Mouse (Mus musculus) spleen, adult 2 months (tissue): ENCODE results near the gene Efcab7. TPM values are rescaled to one million over a fixed set of nuclear protein-coding genes. Genes with fewer than 3 reads are reported as not detected.

ENCODE experiments used
- DNase-seq, 2 experiments: peaks; one replicate each; pipeline versions ENCODE4 v3.0.0 to v3.0.0-alpha.2; 2012 to 2021; ENCODE audit warnings: low spot score in 2 of 2, low read depth in 1 of 2
- H3K27ac ChIP-seq: fragments of 200-500 bp; 2 replicates; pipeline ENCODE4 v1.5.1; 2012; ENCODE audit warnings: low read length, inconsistent platforms; ENCODE audit not compliant: insufficient read depth
- H3K27me3 ChIP-seq: fragments of 200-500 bp; 2 replicates; pipeline ENCODE4 v1.6.1; 2012; ENCODE audit warnings: mild to moderate bottlenecking, moderate library complexity, low read length, inconsistent platforms; ENCODE audit not compliant: control insufficient read depth, insufficient read depth
- H3K36me3 ChIP-seq: fragments of 200-500 bp; 2 replicates; pipeline ENCODE4 v1.6.1; 2012; ENCODE audit warnings: mild to moderate bottlenecking, low read length, inconsistent platforms; ENCODE audit not compliant: control insufficient read depth, insufficient read depth
- H3K4me1 ChIP-seq: fragments of 200-500 bp; 2 replicates; pipeline ENCODE4 v1.6.1; 2011; ENCODE audit warnings: inconsistent platforms; ENCODE audit not compliant: control insufficient read depth, insufficient read depth, insufficient read length
- H3K4me3 ChIP-seq: fragments of 200-500 bp; 2 replicates; pipeline ENCODE4 v1.5.1; 2011; ENCODE audit warnings: mild to moderate bottlenecking, inconsistent platforms; ENCODE audit not compliant: insufficient read depth, insufficient read length; ENCODE audit errors: extremely low read depth
- CTCF ChIP-seq: fragments of 200-500 bp; IDR thresholded peaks from 2 replicates; pipeline ENCODE4 v1.5.1; 2011; ENCODE audit warnings: mild to moderate bottlenecking, inconsistent platforms; ENCODE audit not compliant: insufficient read depth, insufficient read length, insufficient replicate concordance; ENCODE audit errors: extremely low read depth
- POLR2A ChIP-seq: fragments of 200-500 bp; IDR thresholded peaks from 2 replicates; pipeline ENCODE4 v1.6.1; 2011; ENCODE audit warnings: low read depth, low read length, inconsistent platforms
- WGBS: fragments of 180-500 bp; shearing (Covaris S2); methylation state at CpG from one replicate; pipeline ENCODE4 v1.1.7; 2018; 5-methylcytosine and 5-hydroxymethylcytosine counted together
- polyA plus RNA-seq: library from polyadenylated mRNA; depleted of rRNA; stranded (reverse); fragments of >200 nt; gene quantifications from 2 replicates; pipeline ENCODE4 v1.2.3, GENCODE M21; 2012; rRNA removed

Gene Efcab7
- polyA plus RNA-seq, 1 experiment = 1.6 TPM

DNA sequence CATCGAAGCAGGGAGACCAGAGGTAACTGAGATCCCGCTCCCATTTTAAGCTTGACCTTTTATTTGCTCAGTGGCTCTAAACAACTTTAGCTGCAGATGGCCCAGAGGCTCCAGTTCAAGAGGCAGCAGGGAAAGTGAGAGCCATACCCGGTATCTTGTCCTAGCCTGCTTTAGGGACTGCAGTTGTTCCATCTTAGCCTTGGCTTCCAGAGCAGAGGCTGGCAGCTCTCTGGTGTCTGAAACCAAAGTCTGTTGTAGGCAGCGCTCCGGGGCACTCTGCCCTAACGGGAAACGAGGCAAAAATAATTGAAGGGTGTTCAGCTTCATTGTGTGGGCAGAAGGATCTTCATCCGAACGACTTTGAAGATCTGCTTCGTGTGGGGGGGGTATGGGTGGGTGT, 126.4 kb downstream of the Efcab7 start:
- no peaks in the 10 kb centered on the region for H3K4me1 ChIP-seq
- no peak for DNase-seq
- no peaks in the 10 kb centered on the region for H3K36me3 ChIP-seq
- H3K4me3 ChIP-seq = no peak overlapping the region
- WGBS = 91% methylated on average over 10 of the region's 10 CpGs
- TF ChIP-seq POLR2A (no peak), CTCF (no peak)
- no peak overlapping the region for H3K27ac ChIP-seq
- no peaks in the 10 kb centered on the region for H3K27me3 ChIP-seq

DNA sequence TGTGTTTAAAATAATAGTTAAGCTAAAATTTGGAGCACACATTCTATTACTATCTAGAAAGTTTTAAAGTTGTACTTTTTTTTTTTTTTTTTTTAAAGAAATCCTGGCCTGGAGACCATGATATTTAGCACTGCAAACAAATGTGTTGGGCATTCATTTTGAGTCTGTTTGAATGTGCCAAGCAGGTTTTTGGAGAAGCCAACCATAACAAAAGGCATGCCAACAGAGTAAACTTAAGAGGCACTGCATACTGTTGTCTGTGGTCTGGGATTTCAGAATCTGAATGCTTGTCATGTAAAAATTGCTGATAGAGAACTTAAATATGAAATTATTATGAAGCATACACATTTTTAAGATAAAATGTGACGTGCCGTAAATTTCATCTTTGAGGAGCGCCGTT, 128.2 kb downstream of the Efcab7 start:
- DNase-seq = no peak
- no peaks in the 10 kb centered on the region for H3K4me1 ChIP-seq
- WGBS = 93% methylated on average over 4 of the region's 4 CpGs

DNA sequence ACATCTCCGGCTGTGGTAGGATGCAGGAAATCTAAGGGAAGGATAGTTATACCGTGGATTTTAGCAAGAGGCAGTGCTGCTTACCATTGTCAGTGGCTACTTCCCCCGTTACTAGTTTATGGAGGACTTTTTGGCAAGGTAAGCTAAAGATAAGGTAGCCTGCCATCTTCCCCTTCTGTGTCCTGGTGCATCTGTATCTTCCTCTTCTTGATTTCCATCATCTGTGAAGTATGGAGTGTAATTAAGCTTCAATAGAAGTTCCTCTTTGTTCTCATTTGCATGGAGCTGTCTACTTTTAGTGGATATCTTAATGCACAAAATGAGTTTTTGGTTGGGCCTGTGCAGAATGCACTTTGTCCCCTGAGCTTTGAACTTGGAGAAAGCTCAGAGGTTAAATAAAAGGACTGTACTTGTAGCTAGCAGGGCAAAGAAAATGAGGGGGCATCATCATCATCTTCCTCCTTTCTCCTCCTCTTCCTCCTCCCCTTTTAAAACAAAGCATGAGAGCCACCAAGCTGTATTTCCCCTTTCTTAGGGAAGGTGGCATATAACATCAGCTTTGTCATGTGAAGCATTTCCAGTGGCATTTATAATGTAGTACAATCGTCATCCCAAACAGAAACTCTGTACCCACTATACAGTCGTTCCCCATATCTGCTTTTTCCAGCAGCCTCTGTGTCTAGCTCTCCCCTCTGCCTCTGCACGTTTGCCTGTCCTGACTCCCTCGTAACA, 129.3 kb downstream of the Efcab7 start:
- 62% methylated on average over 7 of the region's 7 CpGs for WGBS
- Histone ChIP-seq H3K4me3 (no peak overlapping the region), H3K36me3 (no peaks in the 10 kb centered on the region), H3K27ac (no peak overlapping the region), H3K4me1 (no peaks in the 10 kb centered on the region), H3K27me3 (no peaks in the 10 kb centered on the region)
- no peak for DNase-seq
- TF ChIP-seq POLR2A (no peak), CTCF (no peak)

More for the DNA sequence above, 128.2 kb downstream of the Efcab7 start:
- no peaks in the 10 kb centered on the region for H3K36me3 ChIP-seq
- no peak overlapping the region for H3K27ac ChIP-seq
- H3K27me3 ChIP-seq = no peaks in the 10 kb centered on the region
- TF ChIP-seq POLR2A (no peak), CTCF (no peak)
- H3K4me3 ChIP-seq = no peak overlapping the region

DNA sequence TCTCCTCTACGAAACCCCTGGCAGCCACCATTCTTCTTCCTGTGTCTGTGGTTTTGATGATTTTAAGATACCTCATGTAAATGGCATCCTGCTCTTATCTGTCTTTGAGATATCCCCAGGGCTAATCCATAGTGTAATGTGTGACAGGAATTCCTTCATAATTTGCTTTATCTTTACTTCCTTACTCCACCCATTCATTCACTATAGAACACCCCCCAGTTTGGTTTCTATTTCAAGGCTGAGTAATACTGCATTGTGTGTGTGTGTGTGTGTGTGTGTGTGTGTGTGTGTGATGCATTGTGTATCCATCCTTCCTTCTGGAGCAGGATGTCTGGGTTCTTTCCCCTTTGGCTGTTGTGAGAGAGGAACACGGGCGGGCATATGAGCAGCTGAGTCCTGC, 130.3 kb downstream of the Efcab7 start:
- DNase-seq = no peak
- no peak overlapping the region for H3K4me3 ChIP-seq
- 75% methylated on average over 3 of the region's 3 CpGs for WGBS

More for the DNA sequence above, 130.3 kb downstream of the Efcab7 start:
- Histone ChIP-seq H3K36me3 (peaks cover 5% of the 10 kb centered on the region), H3K27ac (no peak overlapping the region), H3K4me1 (no peaks in the 10 kb centered on the region), H3K27me3 (no peaks in the 10 kb centered on the region)
- no peak for TF ChIP-seq CTCF
- no peak for TF ChIP-seq POLR2A

Other genes with a start within 250 kb of the Efcab7 start
- gene Foxd3, start 172.9 kb upstream of the Efcab7 start, polyA plus RNA-seq = 0.25 and 0.33 TPM in 2 replicates
- 1.2 and 1.3 TPM in 2 replicates for gene Alg6, start 113.5 kb upstream of the Efcab7 start, polyA plus RNA-seq
- gene Pgm1, start 100.2 kb downstream of the Efcab7 start, polyA plus RNA-seq = 11.7 and 12.3 TPM in 2 replicates
- 0.39 and 0.40 TPM in 2 replicates for gene Itgb3bp, start 100.6 kb downstream of the Efcab7 start, polyA plus RNA-seq